ENCODE assay signal across 13 mouse cellular contexts in the genomic region with DNA sequence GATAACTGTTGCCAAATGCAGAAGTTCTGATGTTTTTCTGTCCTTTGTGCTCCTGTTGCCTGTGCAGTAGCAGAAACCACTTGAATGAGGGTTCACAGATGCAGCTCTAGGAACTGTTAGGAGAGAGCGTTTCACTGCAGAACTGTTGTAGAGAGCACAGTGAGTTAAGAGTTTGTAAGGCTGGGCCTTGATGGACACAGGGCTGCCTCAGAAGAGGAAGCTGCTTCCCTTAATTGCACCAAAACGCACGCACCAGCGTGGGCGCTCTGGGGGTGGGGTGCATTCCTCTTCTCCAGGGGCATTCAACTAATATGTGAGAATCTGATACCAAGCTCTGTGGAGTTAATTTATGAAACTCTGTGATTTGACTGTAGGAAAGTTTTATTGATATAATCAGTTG. TPM values are rescaled to one million over a fixed set of nuclear protein-coding genes. Genes with fewer than 3 reads are reported as not detected.
DNase-seq lines count a peak whose midpoint lies in the region; ATAC-seq and TF ChIP-seq lines count a peak whose summit lies in the region.
"Had no signal": no experiment of that assay in that cellular context is flagged by ENCODE, and none has a peak within 500 bp of the region (broad histone marks: within the 10 kb centered on the region; RNA-seq: fewer than 3 reads in every experiment).

No protein-coding gene starts in this region.

- no peaks in the 10 kb centered on the region for H3K9me3 ChIP-seq in heart, embryonic 11.5 days (replicated peaks; ENCODE audit: control insufficient read depth, low read length)
- no peaks in the 10 kb centered on the region for H3K9me3 ChIP-seq in ES-E14 (ENCODE audit: control insufficient read depth, insufficient read depth, low read depth, low read length)
- H3K9me3 ChIP-seq in liver, embryonic 16.5 days (replicated peaks; ENCODE audit: control insufficient read depth, low read length) = no peaks in the 10 kb centered on the region
- H3K9me3 ChIP-seq: heart, embryonic 15.5 days had no signal

- intact Hi-C loops in heart, adult 2 months (cut with DNase I) = no loop called here

- ATAC-seq in heart, embryonic 11.5 days (replicated peaks; ENCODE audit: insufficient number of reproducible peaks, low FRiP score, low TSS enrichment) = no peak
- ATAC-seq in granulocyte monocyte progenitor cell, adult 5-6 weeks (replicated peaks; ENCODE audit: poor library complexity, severe bottlenecking) = peak; percentile 38
- no peak for ATAC-seq in liver, embryonic 16.5 days (ENCODE audit: low read depth)

- no peak for TF ChIP-seq CTCF in heart, adult 2 months (IDR thresholded peaks at IDR 0.05)

- H3K36me3 ChIP-seq in heart, embryonic 11.5 days (ENCODE audit: control insufficient read depth, insufficient read depth, low read length) = no peaks in the 10 kb centered on the region
- no peaks in the 10 kb centered on the region for H3K36me3 ChIP-seq in heart, adult 2 months (ENCODE audit: control insufficient read depth, insufficient read depth, low read length)
- H3K36me3 ChIP-seq in ES-E14 (ENCODE audit: control insufficient read depth, insufficient read depth, low read length, poor library complexity, severe bottlenecking) = peaks cover 2% of the 10 kb centered on the region; the same call in 1 of the 2 replicates
- no peaks in the 10 kb centered on the region; the same call in 1 of the 2 replicates for H3K36me3 ChIP-seq in liver, embryonic 16.5 days (ENCODE audit: control insufficient read depth, insufficient read depth)
- H3K36me3 ChIP-seq: heart, embryonic 15.5 days had no signal

- in situ Hi-C loops in ES-E14 (cut with MboI; ENCODE audit: low sequenced_read_pairs in 2 of 2, unreplicated experiment in 2 of 2) = no loop called here

- peaks cover 11% of the 10 kb centered on the region for H3K79me2 ChIP-seq in heart, adult 2 months (replicated peaks; ENCODE audit: control insufficient read depth, insufficient read depth, low read length)

- H3K9ac ChIP-seq in heart, embryonic 11.5 days (ENCODE audit: low read depth, low read length) = no peak overlapping the region
- no peak overlapping the region for H3K9ac ChIP-seq in heart, adult 2 months (ENCODE audit: low read depth, low read length)
- no peak overlapping the region for H3K9ac ChIP-seq in ES-E14 (ENCODE audit: insufficient read depth, low read depth, low read length, poor library complexity, severe bottlenecking)
- no peak overlapping the region for H3K9ac ChIP-seq in liver, embryonic 16.5 days (ENCODE audit: low read depth, low read length)
- H3K9ac ChIP-seq: heart, embryonic 15.5 days had no signal

- no peak for TF ChIP-seq POLR2A in heart, adult 2 months (IDR thresholded peaks at IDR 0.05; ENCODE audit: insufficient read depth, low read depth, low read length)

- H3K4me3 ChIP-seq in heart, embryonic 11.5 days (ENCODE audit: low read depth, low read length) = no peak overlapping the region
- no peak overlapping the region for H3K4me3 ChIP-seq in heart, adult 2 months
- H3K4me3 ChIP-seq in ES-E14 (ENCODE audit: insufficient read depth in 1 of 2, low read depth in 1 of 2, low read length in 2 of 2, poor library complexity in 1 of 2, severe bottlenecking in 1 of 2) = no peak overlapping the region
- H3K4me3 ChIP-seq in liver, embryonic 16.5 days (ENCODE audit: low read depth, low read length) = no peak overlapping the region
- H3K4me3 ChIP-seq: heart, embryonic 15.5 days had no signal

- no peak overlapping the region for H3K4me2 ChIP-seq in heart, embryonic 11.5 days
- no peak overlapping the region for H3K4me2 ChIP-seq in liver, embryonic 16.5 days (ENCODE audit: low read depth, low read length)
- H3K4me2 ChIP-seq: heart, embryonic 15.5 days; midbrain, embryonic 11.5 days had no signal

- peaks cover 11% of the 10 kb centered on the region for H3K4me1 ChIP-seq in heart, embryonic 11.5 days (ENCODE audit: control insufficient read depth, insufficient read depth, low read length)
- H3K4me1 ChIP-seq in heart, adult 2 months (ENCODE audit: control insufficient read depth, insufficient read depth, low read length) = peaks cover 7% of the 10 kb centered on the region
- H3K4me1 ChIP-seq in ES-E14 (ENCODE audit: control insufficient read depth in 2 of 2, insufficient read depth in 2 of 2, low read length in 2 of 2, poor library complexity in 1 of 2) = peaks cover 15 to 34% of the 10 kb centered on the region in 2 experiments
- peaks cover 76% of the 10 kb centered on the region for H3K4me1 ChIP-seq in liver, embryonic 16.5 days (ENCODE audit: control insufficient read depth, low read depth, low read length)

- no peak for DNase-seq in heart, adult 2 months
- DNase-seq in ES-E14 (ENCODE audit: low read depth, low spot score) = no peak
- DNase-seq in T-cell, adult 2 months (ENCODE audit: low spot score) = no peak
- no peak for DNase-seq in cerebellum, adult 9-10 months
- DNase-seq in embryo, embryonic 11 days = no peak
- DNase-seq: B cell, adult 2 months; cerebellum, postnatal 10 days had no signal

- TF ChIP-seq EP300 in heart, adult 2 months (IDR thresholded peaks at IDR 0.05; ENCODE audit: insufficient read depth, low read depth, low read length) = no peak

- H3K27ac ChIP-seq in heart, embryonic 11.5 days (ENCODE audit: low read depth, low read length) = 0 out of 2 replicates have a peak overlapping the region, but pooled peaks have one; percentile 31
- no peak overlapping the region for H3K27ac ChIP-seq in heart, adult 2 months
- 0 out of 2 replicates have a peak overlapping the region, but pooled peaks have one; percentile 38 for H3K27ac ChIP-seq in ES-E14 (ENCODE audit: insufficient read depth, low read depth, low read length, poor library complexity, severe bottlenecking)
- peak overlapping the region; percentile 82 for H3K27ac ChIP-seq in liver, embryonic 16.5 days (ENCODE audit: low read length)
- H3K27ac ChIP-seq: heart, embryonic 15.5 days had no signal

- no peaks in the 10 kb centered on the region for H3K27me3 ChIP-seq in heart, embryonic 11.5 days (ENCODE audit: control insufficient read depth, insufficient read depth, low read length)
- H3K27me3 ChIP-seq in heart, adult 2 months (ENCODE audit: control insufficient read depth, insufficient read depth, low read length) = no peaks in the 10 kb centered on the region
- no peaks in the 10 kb centered on the region for H3K27me3 ChIP-seq in liver, embryonic 16.5 days (ENCODE audit: control insufficient read depth, insufficient read depth, low read depth, low read length)
- H3K27me3 ChIP-seq: heart, embryonic 15.5 days had no signal

- 66% methylated on average over 5 of the region's 5 CpGs for WGBS in heart, embryonic 11.5 days (ENCODE audit: insufficient replicate concordance)
- 67% methylated on average over 5 of the region's 5 CpGs for WGBS in heart, adult 2 months
- 41% methylated on average over 5 of the region's 5 CpGs for WGBS in liver, embryonic 16.5 days (ENCODE audit: insufficient replicate concordance)

TF ChIP-seq in ES-E14, 5 proteins besides CTCF, POLR2A, EP300 and RAD21:
- TF ChIP-seq HCFC1 (IDR thresholded peaks at IDR 0.05; ENCODE audit: borderline replicate concordance, insufficient read depth, low read length) = no peak
- no peak for TF ChIP-seq MAFK (IDR thresholded peaks at IDR 0.05; ENCODE audit: insufficient read depth, low read depth, low read length)
- TF ChIP-seq CHD2 (IDR thresholded peaks at IDR 0.05; ENCODE audit: low read depth, low read length) = no peak
- no peak for TF ChIP-seq ZC3H11A (IDR thresholded peaks at IDR 0.05; ENCODE audit: borderline replicate concordance, low read depth, low read length)
- TF ChIP-seq ZNF384 (IDR thresholded peaks at IDR 0.05; ENCODE audit: low read depth, low read length) = no peak

RNA-seq across cellular contexts. Expression of gene Fbxo42, which starts 12.0 kb away (rescaled TPM):
- polyA plus RNA-seq in heart, embryonic 11.5 days (2014; fragmentation: Nextera tagmentation; extraction: Ambion mirVana) = 18.5 and 19.3 TPM in 2 replicates
- 10 to 100 TPM in 1 of 2 experiments, 1 to 10 TPM in 1; 9.0 to 11.3 TPM for total RNA-seq in heart, adult 2 months (2021)
- 7.6 and 11.9 TPM in 2 replicates for polyA plus RNA-seq in heart, adult 2 months (2012; rRNA removed)
- 14.0 and 14.5 TPM in 2 replicates for total RNA-seq in ES-E14 (2012; rRNA removed)
- total RNA-seq in granulocyte monocyte progenitor cell, adult 5-6 weeks (2014; fragmentation: Nextera tagmentation) = 16.5 and 18.6 TPM in 2 replicates
- total RNA-seq in granulocyte monocyte progenitor cell, adult 5-6 weeks (2017) = 7.2 and 7.8 TPM in 2 replicates
- polyA plus RNA-seq in liver, embryonic 16.5 days (2015; fragmentation: Nextera tagmentation; extraction: Ambion mirVana) = 16.3 and 18.0 TPM in 2 replicates

RNA-seq across cellular contexts. Expression of gene Szrd1, which starts 20.1 kb away (rescaled TPM):
- 23.6 and 25.7 TPM in 2 replicates for polyA plus RNA-seq in heart, embryonic 11.5 days (2014; fragmentation: Nextera tagmentation; extraction: Ambion mirVana)
- 100 to 1,000 TPM in 1 of 2 experiments, 10 to 100 TPM in 1; 90.0 to 106 TPM for total RNA-seq in heart, adult 2 months (2021)
- polyA plus RNA-seq in heart, adult 2 months (2012; rRNA removed) = 32.1 and 33.1 TPM in 2 replicates
- 46.2 and 64.6 TPM in 2 replicates for total RNA-seq in ES-E14 (2012; rRNA removed)
- 41.1 and 54.8 TPM in 2 replicates for total RNA-seq in granulocyte monocyte progenitor cell, adult 5-6 weeks (2014; fragmentation: Nextera tagmentation)
- total RNA-seq in granulocyte monocyte progenitor cell, adult 5-6 weeks (2017) = 58.0 and 63.0 TPM in 2 replicates
- 18.1 and 19.1 TPM in 2 replicates for polyA plus RNA-seq in liver, embryonic 16.5 days (2015; fragmentation: Nextera tagmentation; extraction: Ambion mirVana)

RNA-seq across cellular contexts. Expression of gene Rsg1, which starts 54.1 kb away (rescaled TPM):
- polyA plus RNA-seq in heart, embryonic 11.5 days (2014; fragmentation: Nextera tagmentation; extraction: Ambion mirVana) = 2.0 and 2.4 TPM in 2 replicates
- under 1 TPM; 0.42 to 0.52 TPM for total RNA-seq in heart, adult 2 months (2021)
- 0.88 and 1.1 TPM in 2 replicates for polyA plus RNA-seq in heart, adult 2 months (2012; rRNA removed)
- 2.9 and 4.7 TPM in 2 replicates for total RNA-seq in ES-E14 (2012; rRNA removed)
- 1.4 and 1.8 TPM in 2 replicates for total RNA-seq in granulocyte monocyte progenitor cell, adult 5-6 weeks (2014; fragmentation: Nextera tagmentation)
- total RNA-seq in granulocyte monocyte progenitor cell, adult 5-6 weeks (2017) = 1.4 and 2.6 TPM in 2 replicates
- polyA plus RNA-seq in liver, embryonic 16.5 days (2015; fragmentation: Nextera tagmentation; extraction: Ambion mirVana) = 0.99 and 1.6 TPM in 2 replicates
- polyA plus RNA-seq: erythroblast, embryonic 14.5 days had no signal
